Mouse (Mus musculus): ENCODE results near the gene Abr.

Abr gene

DNA sequence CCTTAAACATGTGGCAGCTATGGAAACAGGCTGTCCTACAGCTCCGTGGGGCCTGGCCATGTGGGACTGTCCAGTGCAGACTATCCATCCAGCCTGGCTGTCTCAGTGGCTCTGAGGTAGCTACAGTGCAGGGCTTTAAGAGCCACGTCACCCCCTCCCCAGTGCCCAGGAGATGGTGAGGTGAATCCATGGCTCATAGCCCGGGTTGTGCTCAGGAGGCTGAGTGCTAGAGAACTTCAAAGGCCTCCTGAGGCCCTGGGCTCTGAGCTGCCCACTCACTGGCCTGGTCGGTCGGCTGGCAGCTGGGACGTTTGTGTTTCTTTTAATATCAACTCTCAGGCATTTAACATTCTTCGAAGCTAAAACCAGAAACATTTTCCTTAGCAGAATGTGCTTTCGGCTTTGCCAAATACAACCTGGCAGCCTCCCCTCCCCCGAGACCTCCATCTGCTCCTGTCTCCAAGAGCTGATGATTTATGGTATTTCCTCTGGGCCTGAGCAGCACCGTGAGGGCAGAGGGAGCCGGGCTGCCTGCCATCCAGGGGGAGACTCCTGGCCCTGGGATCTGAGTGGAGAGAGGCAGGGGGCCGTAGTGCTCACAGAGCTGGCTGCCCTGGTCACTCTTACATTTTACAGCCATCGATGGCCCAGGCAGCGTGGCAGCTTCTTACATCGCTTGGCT lies 172.5 kb downstream of the Abr start:
- peak; percentile 32 for DNase-seq

DNA sequence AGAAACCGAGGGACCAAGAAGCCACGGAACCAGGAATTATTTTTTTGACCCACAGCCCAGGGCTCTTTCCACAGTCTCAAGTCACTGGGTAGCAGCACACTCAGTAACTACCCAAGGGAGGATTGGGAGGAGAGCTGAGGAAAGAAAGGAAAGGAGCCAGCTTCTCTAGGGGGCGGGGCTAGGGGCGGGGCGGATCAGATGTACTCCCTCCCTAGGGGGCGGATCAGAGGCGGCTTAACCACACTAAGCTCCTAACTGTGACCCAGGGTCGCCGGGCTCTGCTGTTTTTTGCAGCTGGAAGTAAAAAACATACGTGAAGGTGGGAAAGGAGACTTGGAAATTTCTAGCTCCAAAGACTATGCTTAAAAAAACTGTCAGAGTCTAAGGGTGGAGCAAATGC lies 175.9 kb downstream of the Abr start:
- DNase-seq: peak; percentile 78

DNA sequence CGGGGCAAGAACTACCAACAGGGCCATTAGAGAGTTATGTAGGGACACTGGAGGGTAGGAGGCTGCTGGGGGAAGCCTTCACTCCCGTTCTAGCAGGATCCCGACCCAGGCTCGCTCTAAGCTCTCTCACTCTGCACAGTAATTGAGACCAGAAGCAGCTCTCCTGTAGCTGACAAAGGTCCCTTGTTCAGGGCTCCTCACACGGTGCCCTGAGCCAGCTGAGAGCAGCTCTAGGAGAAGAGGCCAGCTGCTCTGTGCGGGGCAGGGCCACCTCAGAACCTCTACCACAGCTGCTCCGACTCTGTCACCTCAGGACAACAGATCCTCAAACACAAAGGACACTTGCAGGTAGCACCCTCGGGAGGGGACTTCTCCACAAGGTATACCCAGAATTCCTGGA lies 176.7 kb downstream of the Abr start:
- no peak for DNase-seq

DNA sequence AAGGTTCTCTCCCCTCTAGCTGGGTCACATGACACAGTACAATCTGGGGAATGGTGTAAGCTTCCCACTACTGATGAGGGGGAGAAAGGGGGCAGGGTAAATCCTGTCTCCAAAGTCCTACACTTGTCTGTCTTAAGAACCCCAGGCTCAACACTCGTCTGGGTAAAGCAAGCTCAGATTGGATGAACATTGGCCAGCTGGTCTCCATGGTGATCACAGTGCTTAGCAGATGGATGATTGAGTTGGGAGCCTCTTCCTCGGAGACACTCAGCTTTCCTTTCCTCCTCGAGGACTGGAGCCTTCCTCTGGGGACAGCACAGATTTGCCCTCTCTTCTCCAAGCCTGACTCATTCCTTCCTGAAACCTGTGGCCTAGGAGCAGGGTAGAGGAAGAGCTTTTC lies 182.4 kb downstream of the Abr start:
- DNase-seq: peak; percentile 58

DNA sequence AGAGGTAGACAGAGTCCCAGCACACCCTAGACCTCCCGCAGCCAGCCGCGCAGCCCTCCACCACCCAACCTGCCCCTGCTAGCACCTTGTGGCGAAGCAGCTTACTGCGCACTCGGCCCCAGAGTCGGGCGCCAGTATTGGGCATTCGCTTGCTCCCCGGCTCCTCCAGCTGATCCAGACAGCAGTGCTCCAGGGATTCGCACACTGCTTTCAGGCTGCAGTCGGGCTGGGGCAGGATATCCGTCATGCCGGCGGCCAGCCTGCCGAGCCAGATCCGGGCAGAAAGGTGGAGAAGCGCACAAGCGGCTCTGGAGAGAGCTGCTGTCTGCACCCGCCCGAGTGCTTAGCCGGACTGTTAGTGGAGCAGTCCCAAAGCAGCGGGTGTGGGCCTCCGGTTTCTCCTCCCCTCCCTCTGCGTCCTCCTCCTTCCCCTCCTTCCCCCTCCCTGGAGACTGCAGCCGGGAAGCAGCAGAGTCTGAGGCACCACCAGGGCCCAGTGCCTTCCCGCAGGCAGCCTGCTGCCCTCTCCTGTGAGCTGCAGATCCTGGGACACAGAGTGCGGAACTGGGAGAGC lies 185.2 kb downstream of the Abr start:
- peak; percentile 67 for DNase-seq

DNA sequence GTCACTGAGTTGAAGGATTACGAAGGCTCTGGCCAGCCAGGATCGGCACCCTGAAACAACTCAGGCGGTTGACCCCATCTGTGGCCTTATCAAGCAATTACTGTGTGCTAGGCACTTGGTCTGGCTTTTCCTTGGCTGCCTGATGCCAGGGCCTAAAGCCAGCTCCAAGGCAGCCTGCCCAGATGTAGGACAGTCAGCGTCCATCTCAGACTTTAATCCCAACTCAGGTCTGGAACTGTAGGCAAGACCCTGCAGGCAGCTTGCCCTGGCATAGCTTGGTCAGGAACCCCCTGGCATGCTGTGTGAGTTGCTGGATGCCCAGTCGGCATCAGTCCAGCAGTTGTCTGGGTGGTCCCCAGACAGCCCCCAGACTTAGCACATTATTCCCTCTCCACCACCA lies 186.1 kb downstream of the Abr start:
- no peak for DNase-seq

DNA sequence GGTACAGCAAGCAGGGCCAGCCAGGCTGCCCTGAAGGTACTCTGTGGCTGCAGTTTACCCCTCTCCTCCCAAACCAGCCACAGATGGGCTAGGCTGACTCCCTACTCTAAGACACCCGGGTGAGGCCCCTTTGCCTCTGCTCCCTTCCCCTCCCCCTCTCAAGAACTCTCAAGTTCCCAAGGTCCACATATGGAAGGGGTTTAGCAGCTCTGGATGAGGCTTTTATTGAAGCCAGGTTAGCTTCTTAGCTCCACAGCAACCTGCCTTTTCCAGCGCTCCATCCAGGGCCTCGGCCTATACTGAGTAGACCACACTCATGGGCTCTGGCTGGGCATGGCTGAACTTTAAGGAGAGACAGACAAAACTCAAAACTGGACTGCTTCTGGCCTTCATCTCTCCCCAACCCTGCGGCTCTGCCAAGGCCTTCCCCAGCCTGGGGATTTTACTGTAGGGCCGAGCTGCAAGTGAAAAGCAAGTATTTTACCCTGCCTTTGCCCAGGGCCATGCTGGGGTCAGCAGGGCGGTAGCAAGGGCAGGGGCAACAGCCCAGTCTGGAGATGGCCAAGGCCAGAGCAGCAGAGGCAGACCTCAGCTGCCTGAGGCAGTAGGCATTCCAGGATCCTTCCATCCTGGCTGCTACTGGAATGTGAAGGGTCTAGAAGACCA lies 192.0 kb downstream of the Abr start:
- no peak for DNase-seq

DNA sequence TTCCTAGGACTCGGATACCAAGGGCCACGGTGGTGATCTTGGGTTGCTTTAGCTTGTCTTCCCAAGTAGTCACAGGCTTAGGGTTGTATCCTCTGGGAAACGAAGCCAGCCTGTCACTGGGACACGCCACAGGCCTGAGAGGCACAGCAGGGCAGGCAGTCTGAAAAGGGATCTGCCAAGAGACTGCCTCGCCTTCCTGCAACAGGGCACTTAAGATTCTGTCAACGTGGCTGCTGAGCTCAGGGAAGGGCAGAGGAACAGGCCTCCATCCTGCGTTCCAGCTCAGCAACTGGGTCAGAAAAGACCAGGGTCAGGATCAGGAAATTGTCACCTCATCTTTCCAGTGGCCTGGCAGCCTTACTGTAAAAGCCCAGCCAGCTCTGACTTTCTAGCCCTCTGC lies 192.6 kb downstream of the Abr start:
- DNase-seq: no peak

DNA sequence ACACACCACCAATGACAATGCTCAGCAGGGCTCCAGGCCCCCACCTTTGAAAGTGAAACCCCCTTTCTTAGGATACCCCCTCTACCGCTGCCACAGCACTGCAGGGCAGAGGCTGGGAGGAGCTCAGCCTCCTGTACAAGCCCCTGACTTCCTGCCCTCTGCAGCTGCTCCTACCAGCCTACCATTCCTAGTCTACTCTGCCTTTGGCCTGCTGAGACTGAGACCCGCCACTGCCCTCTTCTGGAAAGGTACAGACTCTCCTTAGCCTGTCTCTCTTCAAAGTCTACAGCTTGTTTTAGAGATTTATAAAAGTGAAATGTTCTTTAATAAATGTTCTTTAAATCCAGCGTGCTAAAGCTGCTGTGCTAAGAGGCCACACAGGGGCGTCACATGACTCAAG lies 193.1 kb downstream of the Abr start:
- no peak for DNase-seq

DNA sequence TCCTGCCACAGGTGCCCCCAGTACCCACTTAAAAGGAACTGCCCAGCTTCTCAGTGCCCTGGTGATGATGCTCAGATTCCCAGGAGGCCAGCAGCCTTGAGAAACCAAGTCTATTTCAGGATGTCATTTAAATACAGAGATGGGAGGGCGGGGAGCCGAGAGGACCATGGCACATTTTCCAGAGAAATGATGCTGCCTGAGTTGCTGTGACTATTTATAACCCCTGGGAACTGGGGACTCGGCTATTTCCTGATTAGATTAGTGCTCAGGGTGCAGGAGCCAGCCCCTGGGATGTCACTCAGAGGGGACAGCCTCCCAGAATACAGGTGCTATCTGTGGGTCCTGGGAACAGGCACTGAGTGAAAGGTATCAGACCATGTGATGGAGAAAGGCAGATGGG lies 194.3 kb downstream of the Abr start:
- DNase-seq: no peak

DNA sequence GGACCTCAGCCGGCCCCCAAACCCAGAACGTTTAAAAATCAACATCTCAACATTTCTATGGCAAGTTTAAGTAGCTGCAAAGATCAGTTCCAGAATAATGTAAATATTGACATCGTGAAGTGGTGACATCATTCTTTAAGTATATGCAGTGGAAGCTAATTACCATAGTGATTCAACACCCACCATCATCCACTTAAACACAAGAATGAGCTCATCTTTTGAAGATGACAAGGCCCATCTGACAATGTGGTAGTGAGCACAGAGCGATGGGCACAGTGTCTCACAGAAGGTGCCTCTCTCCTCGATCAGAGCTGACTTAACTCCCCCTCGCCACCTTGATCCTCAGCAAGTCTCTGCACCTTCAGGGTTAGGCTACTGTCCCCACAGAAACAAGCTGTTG lies 196.4 kb downstream of the Abr start:
- no peak for DNase-seq

DNA sequence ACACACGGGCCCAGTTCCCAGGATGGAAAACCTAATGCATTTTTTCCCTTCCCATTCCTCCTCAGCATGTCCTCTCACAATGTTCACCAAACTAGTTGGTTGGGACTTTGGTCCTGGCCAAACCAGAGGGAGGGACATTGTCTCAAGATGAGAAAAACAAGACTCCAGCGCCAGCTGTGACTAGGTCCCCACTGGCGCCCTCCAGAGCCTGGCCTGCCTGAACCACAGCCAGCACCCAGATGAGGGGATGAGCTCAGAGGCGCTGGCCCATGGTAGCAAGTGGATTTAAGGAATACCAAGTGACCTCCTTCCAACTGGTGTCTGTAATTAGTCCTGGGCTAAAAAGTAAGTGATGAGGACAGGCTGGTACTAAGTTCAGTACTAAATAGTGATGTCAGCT lies 201.2 kb downstream of the Abr start:
- no peak for DNase-seq

DNA sequence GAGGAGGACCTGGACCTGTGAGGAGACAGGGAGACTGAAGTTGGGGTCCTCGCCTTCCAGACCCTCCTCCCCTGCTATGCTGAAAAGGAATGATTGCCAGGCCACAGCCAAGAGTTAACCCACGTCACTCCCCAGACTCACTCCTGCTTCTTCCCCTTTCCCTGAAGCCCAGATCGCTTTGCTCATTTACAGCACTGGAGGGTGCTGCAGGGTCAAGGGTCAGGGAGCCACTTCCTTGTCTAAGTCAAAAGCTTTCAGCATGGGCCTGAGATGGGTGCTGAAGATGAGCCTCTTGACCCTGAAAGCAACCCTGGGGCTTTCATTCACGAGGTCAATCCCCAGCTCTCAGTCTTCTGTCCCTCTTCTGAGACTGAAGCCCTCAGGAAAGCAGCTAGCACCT lies 202.9 kb downstream of the Abr start:
- no peak for DNase-seq

DNA sequence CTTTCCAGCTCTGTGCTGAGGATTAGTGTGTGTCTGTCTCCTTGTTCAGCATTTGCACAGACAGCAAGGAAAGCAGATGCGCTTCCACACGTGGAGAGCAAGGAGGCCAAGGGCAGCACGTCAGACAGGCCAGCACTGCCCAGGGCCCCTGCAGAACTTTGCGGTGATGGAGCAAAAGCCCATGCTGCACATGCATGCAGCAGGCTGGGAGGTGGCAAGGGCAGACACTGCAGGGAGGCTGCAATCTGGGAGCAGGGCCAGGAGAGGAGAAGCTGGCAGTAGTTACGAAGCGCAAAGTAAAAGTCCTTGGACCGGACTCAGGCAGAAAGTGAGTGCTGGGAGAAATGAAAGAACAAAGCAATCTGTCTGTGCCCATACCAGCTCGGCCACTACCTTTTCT lies 203.7 kb downstream of the Abr start:
- DNase-seq: no peak

DNA sequence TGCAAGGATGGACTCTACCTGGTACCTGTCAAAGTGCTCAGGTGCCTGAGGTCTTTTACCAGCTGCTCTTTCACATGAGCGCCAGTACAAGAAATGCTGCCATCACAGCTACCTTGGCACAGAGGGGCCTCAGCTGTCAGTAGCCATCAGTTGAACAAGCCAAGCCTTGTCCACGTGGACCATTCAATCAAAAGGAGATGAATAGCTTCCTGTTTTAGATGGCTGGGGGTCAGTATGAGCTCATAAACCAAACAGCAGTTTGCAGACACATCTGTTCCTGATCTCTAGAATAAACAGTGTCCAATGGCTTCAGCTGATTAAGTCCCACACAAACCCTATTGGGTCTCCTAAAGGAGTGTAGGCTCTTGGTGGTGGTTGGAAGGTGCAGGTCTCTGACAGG lies 206.1 kb downstream of the Abr start:
- DNase-seq: no peak

DNA sequence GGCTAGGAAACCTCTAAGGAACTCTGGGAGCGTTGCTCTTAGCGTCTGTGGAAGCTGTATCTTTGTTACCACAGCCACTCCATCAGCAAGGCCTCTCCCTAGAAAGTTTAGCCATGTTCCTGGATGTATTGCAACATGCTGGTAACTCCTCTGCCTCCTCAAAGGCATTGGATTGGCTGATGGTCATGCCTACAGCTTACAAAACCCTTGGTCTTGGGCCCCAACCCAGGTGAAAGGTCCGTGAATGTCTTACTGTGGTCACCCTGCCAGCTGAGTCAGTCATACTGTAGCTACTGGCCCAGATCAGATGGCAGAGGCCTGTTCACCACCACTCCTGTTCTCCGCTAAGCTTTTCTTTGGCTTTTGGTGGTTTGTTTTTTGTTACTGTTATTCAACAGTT lies 207.1 kb downstream of the Abr start:
- DNase-seq: no peak

DNA sequence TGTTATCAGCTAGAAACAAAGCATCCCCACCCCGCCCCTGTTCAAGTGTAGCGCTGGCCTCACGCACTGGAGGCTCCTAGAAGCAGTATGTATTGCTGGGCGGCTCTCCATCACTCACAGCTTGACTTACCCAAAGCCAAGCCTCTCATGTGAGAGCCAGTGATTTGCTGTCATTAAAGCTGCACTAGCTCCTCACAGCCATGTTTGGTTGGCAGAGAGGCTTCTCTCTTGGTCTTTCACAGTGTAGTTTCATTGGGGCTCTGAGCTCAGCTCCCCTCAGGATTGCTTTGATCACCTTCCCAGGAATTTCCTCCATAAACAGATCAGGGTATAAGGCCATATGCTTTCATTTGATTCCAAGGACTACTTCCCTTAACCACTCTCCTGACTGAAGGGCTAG lies 208.9 kb downstream of the Abr start:
- no peak for DNase-seq

DNA sequence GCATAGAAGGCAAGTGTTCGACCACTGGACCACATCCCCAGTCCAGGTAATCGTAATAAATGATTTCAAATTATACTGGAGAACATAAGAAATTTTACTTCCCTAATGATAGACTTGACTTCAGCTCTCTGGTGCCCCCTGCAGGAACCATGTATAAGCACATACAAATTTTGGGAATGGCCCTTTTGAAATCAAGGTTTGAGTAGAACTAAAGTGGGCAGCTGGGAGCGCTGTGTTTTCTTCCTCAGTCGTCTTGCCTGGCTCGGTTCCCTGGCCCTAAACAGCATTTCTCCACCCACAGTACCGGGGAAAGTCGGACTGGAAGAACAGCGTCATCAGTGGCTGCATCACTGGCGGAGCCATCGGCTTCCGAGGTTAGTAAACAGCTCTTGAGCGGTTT lies 211.3 kb downstream of the Abr start:
- DNase-seq: peak; percentile 71

DNA sequence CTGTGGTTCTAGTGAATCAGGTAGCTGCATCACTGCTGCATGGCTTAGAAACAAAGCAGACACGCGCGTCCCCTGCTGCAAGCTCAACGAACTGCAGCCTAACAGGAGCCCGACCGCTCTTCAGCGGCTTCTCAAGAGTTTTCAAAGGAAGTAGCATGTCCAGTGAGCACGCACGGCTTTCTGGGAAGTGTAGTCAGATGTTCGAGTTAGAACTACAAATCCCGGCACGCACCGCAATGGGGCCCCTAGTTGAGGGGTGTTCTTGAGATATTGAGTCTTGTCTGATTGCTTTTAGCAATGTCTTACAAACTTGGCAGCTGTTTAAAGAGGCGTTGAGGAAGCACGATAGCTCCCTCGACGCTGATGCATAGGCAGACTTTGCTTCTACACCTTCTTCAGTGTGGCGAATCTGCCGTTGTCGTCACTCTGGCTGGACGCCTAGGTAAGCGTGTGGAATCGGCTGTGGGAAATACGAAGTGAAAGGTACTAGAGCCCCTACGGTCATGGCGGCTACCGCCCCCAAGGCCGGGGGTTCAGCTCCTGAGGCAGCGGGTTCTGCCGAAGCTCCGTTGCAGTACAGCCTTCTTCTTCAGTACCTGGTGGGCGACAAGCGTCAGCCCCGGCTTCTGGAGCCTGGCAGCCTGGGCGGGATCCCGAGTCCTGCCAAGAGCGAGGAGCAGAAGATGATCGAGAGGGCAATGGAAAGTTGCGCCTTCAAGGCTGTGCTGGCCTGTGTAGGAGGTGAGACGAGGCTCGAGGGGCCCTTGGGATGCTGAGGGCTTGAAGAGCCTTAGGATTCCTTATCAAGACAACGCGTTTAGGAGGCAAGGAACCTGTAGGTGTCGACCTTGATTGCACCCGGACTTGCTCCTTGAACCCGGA lies 215.2 kb downstream of the Abr start, which contains the start of gene Timm22:
Gene Timm22, plus strand, starts transcription at position 251 of the 882 bp plus-strand sequence.
- DNase-seq: peak; percentile 99

DNA sequence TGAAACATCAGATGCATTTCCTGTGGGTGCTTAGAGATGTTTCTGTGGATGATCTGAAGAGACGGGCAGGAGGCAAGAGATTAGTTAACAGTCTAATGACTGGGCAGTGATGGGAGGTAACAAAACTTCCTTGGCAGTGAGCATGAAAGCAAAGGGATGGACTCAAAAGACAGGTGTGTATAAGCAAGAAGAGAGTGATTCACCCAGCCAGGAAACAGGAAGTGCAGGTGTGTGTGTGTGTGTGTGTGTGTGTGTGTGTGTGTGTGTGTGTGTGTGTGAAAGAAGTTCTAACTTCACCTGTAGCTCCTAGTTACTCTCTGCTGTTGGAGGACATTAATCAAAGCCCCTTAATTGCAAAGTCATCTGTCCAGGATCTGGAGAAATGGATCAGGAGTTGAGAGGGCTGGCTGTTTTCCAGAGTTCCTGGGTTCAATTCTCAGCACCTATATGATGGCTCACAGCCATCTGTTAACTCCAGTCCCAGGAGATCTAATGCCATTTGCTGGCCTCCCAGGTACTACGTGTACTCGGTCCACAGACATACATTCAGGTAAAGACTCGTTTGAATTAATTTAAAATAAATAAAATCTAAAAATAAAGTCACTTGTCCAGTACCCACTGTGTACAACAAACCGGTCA lies 216.4 kb downstream of the Abr start:
- no peak for DNase-seq

DNA sequence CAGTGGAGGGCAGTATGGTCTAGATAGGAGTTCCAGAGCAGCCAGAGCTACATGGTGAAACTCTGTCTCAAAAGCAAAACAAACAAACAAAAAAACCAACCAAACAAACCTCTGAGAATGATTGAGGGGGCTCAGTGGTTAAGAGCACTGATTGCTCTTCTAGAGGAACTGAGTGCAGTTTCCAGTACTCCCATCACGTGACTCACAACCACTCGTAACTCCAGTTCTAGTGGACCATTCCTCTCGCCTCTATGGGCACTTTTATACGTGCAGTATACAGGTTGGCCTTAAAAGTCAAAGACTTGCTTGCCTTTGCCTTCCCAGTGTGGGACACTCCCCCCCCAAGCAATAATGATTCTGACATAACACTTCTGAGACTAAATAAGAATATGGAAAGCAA lies 217.0 kb downstream of the Abr start:
- DNase-seq: no peak

DNA sequence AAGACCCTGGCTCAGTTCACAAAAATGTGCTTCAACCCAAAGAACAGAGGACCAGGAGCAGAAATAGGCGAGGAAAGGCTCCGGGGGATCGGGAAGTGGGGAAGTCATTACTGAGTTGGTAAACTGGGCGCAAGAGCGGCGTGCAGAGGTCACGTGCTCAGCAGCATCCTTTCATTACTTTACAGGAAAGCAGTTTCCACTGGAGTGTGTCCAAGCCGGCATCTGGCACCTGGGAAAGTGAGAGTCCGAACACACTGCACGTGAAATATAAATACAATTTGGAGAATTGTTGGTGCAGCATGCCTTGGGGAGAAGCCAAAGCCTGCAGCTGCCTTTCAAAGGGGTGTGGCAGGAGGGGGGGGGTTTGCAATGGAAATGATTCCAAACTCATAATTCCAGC lies 220.7 kb downstream of the Abr start:
- DNase-seq: no peak
